Mouse (Mus musculus) ES-Bruce4 (cell line): Measurements from ENCODE around the gene Psrc1. TPM values are rescaled to one million over a fixed set of nuclear protein-coding genes. Genes with fewer than 3 reads are reported as not detected.

Experiments
- H3K27ac ChIP-seq: 2 replicates; pipeline ENCODE4 v1.5.1; 2012; ENCODE audit warnings: low read length, inconsistent platforms; ENCODE audit not compliant: insufficient read depth
- H3K27me3 ChIP-seq: 2 replicates; pipeline ENCODE4 v1.6.1; 2012; ENCODE audit warnings: mild to moderate bottlenecking, low read length, inconsistent platforms; ENCODE audit not compliant: control insufficient read depth, poor library complexity, insufficient read depth, severe bottlenecking
- H3K36me3 ChIP-seq: 2 replicates; pipeline ENCODE4 v1.6.1; 2012; ENCODE audit warnings: inconsistent platforms, mild to moderate bottlenecking, low read length, moderate library complexity; ENCODE audit not compliant: control insufficient read depth, poor library complexity, insufficient read depth, severe bottlenecking
- H3K4me1 ChIP-seq: one replicate; pipeline ENCODE4 v1.8.1; 2011; ENCODE audit warnings: low read length; ENCODE audit not compliant: control insufficient read depth, insufficient read depth
- H3K4me3 ChIP-seq: 2 replicates; pipeline ENCODE4 v1.5.1; 2011; ENCODE audit warnings: low read depth, mild to moderate bottlenecking, low read length
- H3K9ac ChIP-seq: 2 replicates; pipeline ENCODE4 v1.6.1; 2012; ENCODE audit warnings: low read depth, mild to moderate bottlenecking, inconsistent platforms; ENCODE audit not compliant: poor library complexity, severe bottlenecking
- H3K9me3 ChIP-seq: replicated peaks from 2 replicates; pipeline ENCODE4 v1.6.1; 2012; ENCODE audit warnings: mild to moderate bottlenecking, low read length, inconsistent platforms; ENCODE audit not compliant: control insufficient read depth, poor library complexity, insufficient read depth, severe bottlenecking
- CTCF ChIP-seq: IDR thresholded peaks from one replicate; pipeline ENCODE4 v1.8.1; 2011; ENCODE audit warnings: low read depth, low read length
- EP300 ChIP-seq: IDR thresholded peaks from 2 replicates; pipeline ENCODE4 v1.6.1; 2011; ENCODE audit warnings: low read depth, low read length; ENCODE audit not compliant: insufficient read depth
- POLR2A ChIP-seq: IDR thresholded peaks from one replicate; pipeline ENCODE4 v1.8.1; 2011; ENCODE audit warnings: low read length; ENCODE audit not compliant: insufficient read depth
- polyA plus RNA-seq: library from polyadenylated mRNA; stranded (reverse); fragments of >200 nt; gene quantifications from 2 replicates; pipeline ENCODE4 v1.2.4, GENCODE M21; 2011; ENCODE audit warnings: low read depth; ENCODE audit not compliant: missing spikeins, insufficient read depth, insufficient read length

The Psrc1 gene
- polyA plus RNA-seq, 1 experiment = 255 TPM

GRCm38 (mm10) chr3:108424944-108425623 lies 41.4 kb downstream of the Psrc1 start:
- Histone ChIP-seq H3K9ac (no peak overlapping the region), H3K27me3 (no peaks in the 10 kb centered on the region), H3K36me3 (peaks cover 42% of the 10 kb centered on the region), H3K4me3 (no peak overlapping the region), H3K27ac (peak overlapping the region; percentile 23; the same call in 1 of the 2 replicates), H3K9me3 (no peaks in the 10 kb centered on the region), H3K4me1 (peaks cover 1% of the 10 kb centered on the region)
- no peak for TF ChIP-seq CTCF
- TF ChIP-seq EP300 = no peak
- TF ChIP-seq POLR2A = no peak

- H3K4me3 ChIP-seq = no peak overlapping the region
- TF ChIP-seq CTCF = no peak
- no peak for TF ChIP-seq POLR2A
- no peak for TF ChIP-seq EP300
- H3K27ac ChIP-seq = no peak overlapping the region
- H3K9ac ChIP-seq = no peak overlapping the region
- H3K36me3 ChIP-seq = peaks cover 45% of the 10 kb centered on the region
- H3K9me3 ChIP-seq = no peaks in the 10 kb centered on the region
- no peaks in the 10 kb centered on the region for H3K27me3 ChIP-seq
- peaks cover 1% of the 10 kb centered on the region for H3K4me1 ChIP-seq
Measured at GRCm38 (mm10) chr3:108425624-108426018, 42.0 kb downstream of the Psrc1 start.

GRCm38 (mm10) chr3:108432542-108433187 lies 49.0 kb downstream of the Psrc1 start:
- Histone ChIP-seq H3K27ac (peak overlapping the region; percentile 63), H3K9me3 (no peaks in the 10 kb centered on the region), H3K27me3 (no peaks in the 10 kb centered on the region), H3K4me1 (no peaks in the 10 kb centered on the region), H3K36me3 (peaks cover 82% of the 10 kb centered on the region), H3K4me3 (no peak overlapping the region), H3K9ac (no peak overlapping the region)
- no peak for TF ChIP-seq EP300
- TF ChIP-seq CTCF = no peak
- TF ChIP-seq POLR2A = no peak

- Histone ChIP-seq H3K4me1 (no peaks in the 10 kb centered on the region), H3K9me3 (no peaks in the 10 kb centered on the region), H3K9ac (no peak overlapping the region), H3K4me3 (no peak overlapping the region), H3K36me3 (peaks cover 75% of the 10 kb centered on the region), H3K27ac (peak overlapping the region; percentile 63), H3K27me3 (no peaks in the 10 kb centered on the region)
- TF ChIP-seq CTCF = no peak
- peak; percentile 92 for TF ChIP-seq EP300
Measured at GRCm38 (mm10) chr3:108433188-108433880, 49.7 kb downstream of the Psrc1 start.

GRCm38 (mm10) chr3:108433881-108434495 lies 50.3 kb downstream of the Psrc1 start:
- Histone ChIP-seq H3K4me1 (no peaks in the 10 kb centered on the region), H3K27ac (peak overlapping the region; percentile 24; the same call in 1 of the 2 replicates)
- TF ChIP-seq CTCF (no peak), EP300 (no peak), POLR2A (no peak)

More at GRCm38 (mm10) chr3:108433881-108434495, 50.3 kb downstream of the Psrc1 start:
- peaks cover 71% of the 10 kb centered on the region for H3K36me3 ChIP-seq
- no peak overlapping the region for H3K4me3 ChIP-seq
- H3K9me3 ChIP-seq = no peaks in the 10 kb centered on the region
- H3K27me3 ChIP-seq = no peaks in the 10 kb centered on the region
- H3K9ac ChIP-seq = no peak overlapping the region
